Comparison of ENCODE assay signal across 12 mouse cellular contexts in genomic region chr15:31226464-31226863, GRCm38 (mm10). TPM values are rescaled to one million over a fixed set of nuclear protein-coding genes. Genes with fewer than 3 reads are reported as not detected.
DNase-seq lines count a peak whose midpoint lies in the region; ATAC-seq and TF ChIP-seq lines count a peak whose summit lies in the region.
"Had no signal": no experiment of that assay in that cellular context is flagged by ENCODE, and none has a peak within 500 bp of the region (broad histone marks: within the 10 kb centered on the region; RNA-seq: fewer than 3 reads in every experiment).

No protein-coding gene starts in this region.

- no peak for TF ChIP-seq EP300 in heart, adult 2 months (IDR thresholded peaks at IDR 0.05; ENCODE audit: insufficient read depth, low read depth, low read length)

- TF ChIP-seq CTCF in heart, adult 2 months (IDR thresholded peaks at IDR 0.05) = peak; percentile 23; the same call in 1 of the 2 replicates
- peak; percentile 7; the same call in 1 of the 2 replicates for TF ChIP-seq CTCF in midbrain, postnatal 0 days (IDR thresholded peaks at IDR 0.05)

- intact Hi-C loops in heart, adult 2 months (cut with DNase I) = loop anchor here (10.0 kb wide), 2 partner anchors 308 to 378 kb away; partner anchors contain the start of genes Cct5, Fam173b and March6

- peaks cover 5% of the 10 kb centered on the region for H3K4me1 ChIP-seq in heart, adult 2 months (ENCODE audit: control insufficient read depth, insufficient read depth, low read length)
- H3K4me1 ChIP-seq in midbrain, postnatal 0 days (ENCODE audit: insufficient read depth, low read length) = no peaks in the 10 kb centered on the region
- H3K4me1 ChIP-seq in midbrain, embryonic 11.5 days (ENCODE audit: control insufficient read depth, insufficient read depth, low read length) = 0 out of 2 replicates have a peak, but pooled peaks cover 3% of the 10 kb centered on the region
- H3K4me1 ChIP-seq in midbrain, embryonic 15.5 days = peaks cover 18% of the 10 kb centered on the region

- WGBS in heart, adult 2 months = 81% methylated on average over 6 of the region's 6 CpGs
- WGBS in midbrain, postnatal 0 days = 82% methylated on average over 6 of the region's 6 CpGs
- WGBS in midbrain, embryonic 11.5 days = 84% methylated on average over 6 of the region's 6 CpGs
- 82% methylated on average over 6 of the region's 6 CpGs for WGBS in midbrain, embryonic 15.5 days

- no peaks in the 10 kb centered on the region for H3K79me2 ChIP-seq in heart, adult 2 months (replicated peaks; ENCODE audit: control insufficient read depth, insufficient read depth, low read length)

- no peak overlapping the region for H3K9ac ChIP-seq in heart, adult 2 months (ENCODE audit: low read depth, low read length)
- no peak overlapping the region for H3K9ac ChIP-seq in midbrain, postnatal 0 days (replicated peaks; ENCODE audit: low read length, poor library complexity, severe bottlenecking)
- H3K9ac ChIP-seq in midbrain, embryonic 11.5 days (ENCODE audit: low read length) = no peak overlapping the region
- H3K9ac ChIP-seq in midbrain, embryonic 15.5 days = no peak overlapping the region
- H3K9ac ChIP-seq: neural tube, embryonic 13.5 days had no signal

- TF ChIP-seq POLR2A in heart, adult 2 months (IDR thresholded peaks at IDR 0.05; ENCODE audit: insufficient read depth, low read depth, low read length) = no peak

- H3K9me3 ChIP-seq in midbrain, postnatal 0 days (ENCODE audit: low read length) = no peaks in the 10 kb centered on the region
- H3K9me3 ChIP-seq in midbrain, embryonic 11.5 days (ENCODE audit: control insufficient read depth, low read length) = no peaks in the 10 kb centered on the region
- H3K9me3 ChIP-seq in midbrain, embryonic 15.5 days = no peaks in the 10 kb centered on the region
- H3K9me3 ChIP-seq: neural tube, embryonic 13.5 days had no signal

- no peak overlapping the region for H3K4me2 ChIP-seq in midbrain, postnatal 0 days (ENCODE audit: low read depth, low read length, poor library complexity, severe bottlenecking)
- H3K4me2 ChIP-seq in midbrain, embryonic 11.5 days = no peak overlapping the region
- no peak overlapping the region for H3K4me2 ChIP-seq in midbrain, embryonic 15.5 days
- H3K4me2 ChIP-seq: neural tube, embryonic 13.5 days had no signal

- no peak for DNase-seq in heart, adult 2 months
- no peak for DNase-seq in heart, adult 8-10 months (ENCODE audit: low spot score)
- no peak for DNase-seq in midbrain, postnatal 0 days (ENCODE audit: low spot score)
- DNase-seq in midbrain, embryonic 11.5 days (ENCODE audit: low spot score, missing footprints) = no peak
- DNase-seq in liver = peak; percentile 31
- peak; percentile 33 for DNase-seq in thymus, postnatal 4 days
- DNase-seq in cerebellum, adult 9-11 months = no peak
- DNase-seq: embryo, embryonic 11 days; left cerebral cortex, postnatal 4 days had no signal

- H3K27me3 ChIP-seq in heart, adult 2 months (ENCODE audit: control insufficient read depth, insufficient read depth, low read length) = no peaks in the 10 kb centered on the region
- no peaks in the 10 kb centered on the region for H3K27me3 ChIP-seq in midbrain, postnatal 0 days (ENCODE audit: insufficient read depth, low read length)
- H3K27me3 ChIP-seq in midbrain, embryonic 11.5 days (ENCODE audit: control insufficient read depth, insufficient read depth, low read length) = no peaks in the 10 kb centered on the region
- H3K27me3 ChIP-seq in midbrain, embryonic 15.5 days (replicated peaks) = no peaks in the 10 kb centered on the region
- H3K27me3 ChIP-seq: neural tube, embryonic 13.5 days had no signal

- no peak for ATAC-seq in midbrain, postnatal 0 days (ENCODE audit: low FRiP score)
- ATAC-seq in midbrain, embryonic 11.5 days (ENCODE audit: low FRiP score) = no peak
- ATAC-seq in midbrain, embryonic 15.5 days (replicated peaks) = no peak

- no peaks in the 10 kb centered on the region for H3K36me3 ChIP-seq in heart, adult 2 months (ENCODE audit: control insufficient read depth, insufficient read depth, low read length)
- no peaks in the 10 kb centered on the region for H3K36me3 ChIP-seq in midbrain, postnatal 0 days (ENCODE audit: insufficient read depth, low read length)
- H3K36me3 ChIP-seq in midbrain, embryonic 11.5 days (ENCODE audit: control insufficient read depth, insufficient read depth, low read length) = no peaks in the 10 kb centered on the region
- no peaks in the 10 kb centered on the region for H3K36me3 ChIP-seq in midbrain, embryonic 15.5 days (replicated peaks)
- H3K36me3 ChIP-seq: G1E; neural tube, embryonic 13.5 days had no signal

- no peak overlapping the region for H3K4me3 ChIP-seq in heart, adult 2 months
- H3K4me3 ChIP-seq in midbrain, postnatal 0 days (ENCODE audit: low read depth, low read length) = no peak overlapping the region
- H3K4me3 ChIP-seq in midbrain, embryonic 11.5 days (ENCODE audit: low read depth, low read length) = no peak overlapping the region
- no peak overlapping the region for H3K4me3 ChIP-seq in midbrain, embryonic 15.5 days
- H3K4me3 ChIP-seq: neural tube, embryonic 13.5 days had no signal

- H3K27ac ChIP-seq in heart, adult 2 months = no peak overlapping the region
- H3K27ac ChIP-seq in midbrain, postnatal 0 days (ENCODE audit: low read depth, low read length) = no peak overlapping the region
- no peak overlapping the region for H3K27ac ChIP-seq in midbrain, embryonic 11.5 days (ENCODE audit: low read depth, low read length)
- no peak overlapping the region for H3K27ac ChIP-seq in midbrain, embryonic 15.5 days
- H3K27ac ChIP-seq: neural tube, embryonic 13.5 days had no signal

RNA-seq across cellular contexts. Expression of gene Dap, which starts 2.4 kb away (rescaled TPM):
- 10 to 100 TPM; 17.7 to 27.0 TPM for total RNA-seq in heart, adult 2 months (2021)
- 15.4 and 18.8 TPM in 2 replicates for polyA plus RNA-seq in heart, adult 2 months (2012; rRNA removed)
- total RNA-seq in heart, adult 8-10 months (2022) = 10 to 100 TPM; 19.5 to 22.3 (median 20.7) TPM
- 14.8 and 22.1 TPM in 2 replicates for total RNA-seq in midbrain, postnatal 0 days (2014; rRNA removed)
- polyA plus RNA-seq in midbrain, postnatal 0 days (2015; fragmentation: Nextera tagmentation; extraction: Ambion mirVana) = 26.1 and 28.2 TPM in 2 replicates
- polyA plus RNA-seq in midbrain, embryonic 11.5 days (2014; fragmentation: Nextera tagmentation; extraction: Ambion mirVana) = 36.0 and 40.3 TPM in 2 replicates
- 22.8 and 24.8 TPM in 2 replicates for polyA plus RNA-seq in midbrain, embryonic 15.5 days (2015; fragmentation: Nextera tagmentation; extraction: Ambion mirVana)

Comparison
In these comparisons a context has a peak if more than half of its experiments do, and no peak if none do; other contexts are left out.
1. DNase-seq: peak in liver (single experiment) and thymus, postnatal 4 days (single experiment); none in heart, adult 2 months (0 of 2), heart, adult 8-10 months (single experiment), midbrain, postnatal 0 days (single experiment), midbrain, embryonic 11.5 days (single experiment) and cerebellum, adult 9-11 months (single experiment).